Mouse (Mus musculus) embryo, embryonic 9.5 days (tissue): ENCODE measurements at regions not wholly inside any gene's neighbourhood (a gene's known extent, or its start where the extent isn't known, plus 50 kb on each side); places are given as distances from the start of the nearest gene placed in this dataset.

Source experiments
- DNase-seq: peaks from one replicate; pipeline ENCODE4 v3.0.0-alpha.2; 2017; ENCODE audit errors: extremely low spot score

DNA sequence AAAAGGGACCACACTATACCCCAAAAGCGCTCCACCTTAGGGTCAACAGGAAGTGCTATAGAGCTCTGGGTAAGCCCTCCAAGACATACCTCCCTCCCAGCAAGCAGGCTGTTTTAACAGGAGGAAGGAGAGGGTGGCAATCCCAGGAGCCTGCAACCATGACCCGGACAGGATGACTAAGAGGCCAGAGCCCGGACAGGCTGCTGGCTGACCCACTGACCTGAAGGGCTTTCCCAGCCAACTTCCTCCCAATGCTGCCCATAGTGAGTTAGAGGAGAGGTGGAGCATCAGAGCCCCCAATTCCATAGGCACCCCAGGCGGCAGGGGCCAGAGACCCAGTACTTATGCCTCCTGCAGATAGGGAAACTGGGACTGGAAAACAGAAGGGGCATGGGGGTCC lies 136.3 kb downstream of the Utp6 start:
- DNase-seq, result no peak

DNA sequence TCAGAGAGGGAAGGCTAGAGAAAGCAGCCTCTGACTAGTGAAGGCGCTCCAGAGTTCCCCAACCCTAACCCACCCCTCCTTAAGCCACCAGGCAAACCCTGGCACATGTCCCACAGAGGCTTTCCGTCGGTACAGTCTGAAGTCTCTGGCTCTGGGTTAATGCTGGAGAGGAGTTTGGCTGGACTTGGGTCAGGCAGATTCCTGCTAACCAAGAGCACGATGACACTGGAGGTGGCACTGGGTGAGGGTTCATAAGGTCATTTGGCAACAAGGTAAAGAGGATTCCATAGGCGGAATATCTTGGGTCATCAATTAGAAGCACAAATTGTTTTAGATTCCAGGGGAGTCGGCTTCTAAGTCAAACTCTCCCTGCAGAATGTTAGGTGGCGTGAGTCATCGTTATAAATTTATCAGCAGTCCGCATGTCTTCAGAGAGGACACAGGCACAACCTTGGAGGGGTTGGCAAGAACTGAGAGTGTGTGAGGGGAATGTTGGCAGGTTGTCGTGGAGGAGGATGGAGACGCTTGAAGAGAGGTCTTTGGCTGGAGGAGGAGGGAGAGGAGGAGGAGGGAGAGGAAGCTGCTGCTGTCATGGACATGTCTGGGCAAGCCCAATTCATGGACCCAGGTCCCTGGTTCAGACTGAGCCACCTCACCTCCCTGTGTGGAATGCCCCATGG lies 138.4 kb downstream of the Utp6 start:
- DNase-seq, result no peak

DNA sequence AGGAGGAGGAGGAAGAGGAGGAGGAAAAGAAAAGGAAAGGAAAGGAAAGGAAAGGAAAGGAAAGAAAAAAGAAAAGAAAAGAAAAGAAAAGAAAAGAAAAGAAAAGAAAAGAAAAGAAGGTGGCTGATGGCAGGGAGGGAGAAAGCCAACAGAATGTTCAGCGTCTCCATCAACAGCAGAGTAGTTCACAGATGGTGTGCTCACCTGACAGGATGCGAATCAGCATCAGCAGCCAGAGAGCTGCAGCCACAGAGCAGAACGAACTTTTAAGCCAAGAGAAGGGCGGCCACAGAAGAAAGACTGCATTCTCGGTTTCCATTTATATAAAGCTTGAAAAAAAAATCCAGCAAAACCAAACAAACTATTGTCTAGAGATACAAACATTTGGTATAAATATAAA lies 140.2 kb downstream of the Utp6 start:
- DNase-seq, result no peak

DNA sequence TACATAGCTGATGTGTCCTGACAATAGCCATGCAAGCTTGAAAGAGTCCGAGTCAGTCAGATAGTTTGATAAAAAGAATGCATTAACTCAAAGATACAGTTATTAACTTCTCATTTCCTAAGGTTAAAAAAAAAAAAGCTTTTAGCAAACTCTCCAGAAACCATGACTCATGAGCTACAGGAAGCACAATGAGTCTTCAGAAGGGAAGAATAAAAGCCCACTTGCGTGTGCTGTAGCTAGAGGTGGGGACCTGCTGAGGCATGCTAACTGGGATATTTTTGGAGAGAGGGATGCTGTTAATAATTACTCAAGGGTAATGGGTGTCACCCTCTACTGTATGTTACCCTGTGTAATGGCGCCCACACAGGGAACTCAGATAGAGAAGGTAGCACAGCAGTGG lies 147.0 kb downstream of the Utp6 start:
- DNase-seq, result no peak

DNA sequence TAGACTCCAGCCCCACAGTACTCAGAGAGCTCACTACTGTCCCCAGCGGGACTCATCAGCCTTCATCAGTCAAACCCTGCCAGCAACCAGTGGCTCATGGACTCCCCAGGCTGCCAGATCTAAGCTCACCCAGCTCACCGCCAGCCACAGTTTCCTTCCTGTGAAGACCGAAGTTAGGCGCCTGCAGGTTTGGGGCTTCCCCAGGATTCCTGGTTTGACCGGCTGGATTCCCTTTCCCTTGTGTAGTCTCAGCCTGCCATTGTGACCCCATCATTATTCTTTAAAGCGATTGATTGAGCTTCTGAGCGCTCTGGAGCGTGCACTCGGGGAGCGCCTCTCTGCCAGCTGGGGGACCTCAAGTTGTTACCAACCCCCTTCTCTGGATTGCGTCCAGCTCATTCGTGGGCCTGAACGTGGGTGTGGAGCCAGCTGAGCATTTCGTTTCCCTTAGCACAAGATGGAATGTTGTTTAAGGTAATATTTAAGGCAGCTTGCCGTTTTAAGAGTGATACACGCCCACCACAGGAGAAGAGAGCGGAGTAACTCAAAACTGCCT lies 155.2 kb downstream of the Utp6 start:
- peak; percentile 28 for DNase-seq

DNA sequence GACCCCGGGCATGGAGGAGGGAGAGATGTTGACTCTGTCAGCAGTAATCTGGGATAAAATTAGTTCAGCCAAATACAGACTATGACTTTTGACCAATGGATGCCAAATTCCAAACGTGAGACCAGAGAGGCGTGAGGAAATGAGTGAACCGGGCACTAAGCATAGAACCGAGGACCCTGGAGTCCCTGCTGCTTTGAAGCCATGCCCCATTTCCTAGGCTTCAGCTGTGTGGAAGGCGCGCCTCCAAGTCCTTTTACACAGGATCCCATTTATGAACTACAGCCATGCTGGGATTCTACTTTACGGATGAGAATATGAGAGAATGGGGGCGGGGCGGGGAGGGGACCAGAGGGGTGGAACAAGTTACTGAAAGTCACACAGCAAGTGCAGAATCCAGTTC lies 155.8 kb downstream of the Utp6 start:
- no peak for DNase-seq

DNA sequence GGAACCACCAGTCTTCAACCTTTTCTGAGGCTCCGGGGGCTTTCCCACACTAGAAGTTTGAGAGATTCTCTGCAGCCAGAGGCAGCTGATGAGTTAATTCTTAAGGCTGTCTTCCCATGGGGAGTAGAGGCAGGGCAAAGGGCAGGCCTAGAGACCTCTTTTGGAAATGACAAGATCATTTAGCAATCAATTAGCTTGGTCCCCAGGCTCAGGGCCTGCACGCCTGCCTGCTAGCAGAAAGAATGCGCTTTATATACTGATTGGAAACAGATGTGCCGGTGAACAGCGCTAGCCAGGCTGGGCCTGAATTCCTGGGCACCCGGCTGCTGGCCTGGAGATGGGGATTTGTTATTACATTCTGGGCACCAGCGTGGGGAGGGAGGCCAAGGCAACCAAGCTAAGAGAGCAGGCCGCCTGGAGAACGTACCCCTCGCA lies 156.2 kb downstream of the Utp6 start:
- peak; percentile 76 for DNase-seq

DNA sequence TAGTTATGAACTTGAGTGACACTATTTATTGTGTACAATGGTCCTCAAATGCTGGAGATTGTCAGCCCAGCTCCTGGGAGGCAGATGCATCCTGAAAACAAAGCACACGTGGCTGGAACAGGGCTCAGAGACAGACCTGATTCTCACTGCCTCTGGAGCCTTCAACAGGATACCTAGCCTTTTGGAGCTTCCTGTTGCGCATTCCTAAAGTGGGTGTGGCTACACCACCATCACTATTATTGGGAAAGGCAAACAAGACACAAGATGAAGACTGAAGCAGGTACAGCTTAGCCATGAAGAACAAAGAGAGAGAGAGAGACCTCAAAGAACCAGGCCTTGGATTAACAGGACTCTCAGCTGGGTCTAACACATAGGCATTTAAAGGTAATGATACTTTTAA lies 158.2 kb downstream of the Utp6 start:
- no peak for DNase-seq

DNA sequence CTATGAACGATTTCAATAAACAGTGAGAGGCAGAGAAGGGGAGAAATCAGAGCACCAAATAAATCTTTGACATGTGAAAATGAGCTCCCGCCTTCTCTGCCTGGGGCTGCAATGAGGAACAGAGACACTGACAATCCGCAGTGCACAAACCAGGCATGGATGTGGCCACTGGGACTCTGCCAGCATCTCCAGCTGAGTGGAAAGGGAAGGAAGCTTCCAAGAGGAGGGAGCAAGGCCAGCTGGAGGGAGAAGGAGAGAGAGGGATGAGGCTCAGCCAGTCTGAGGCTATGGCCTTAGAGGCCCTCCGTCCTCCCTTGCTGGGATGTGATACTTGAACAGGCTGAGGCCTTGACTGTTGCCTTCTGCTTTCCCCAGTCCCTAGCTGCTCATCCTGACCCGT lies 159.2 kb downstream of the Utp6 start:
- no peak for DNase-seq

DNA sequence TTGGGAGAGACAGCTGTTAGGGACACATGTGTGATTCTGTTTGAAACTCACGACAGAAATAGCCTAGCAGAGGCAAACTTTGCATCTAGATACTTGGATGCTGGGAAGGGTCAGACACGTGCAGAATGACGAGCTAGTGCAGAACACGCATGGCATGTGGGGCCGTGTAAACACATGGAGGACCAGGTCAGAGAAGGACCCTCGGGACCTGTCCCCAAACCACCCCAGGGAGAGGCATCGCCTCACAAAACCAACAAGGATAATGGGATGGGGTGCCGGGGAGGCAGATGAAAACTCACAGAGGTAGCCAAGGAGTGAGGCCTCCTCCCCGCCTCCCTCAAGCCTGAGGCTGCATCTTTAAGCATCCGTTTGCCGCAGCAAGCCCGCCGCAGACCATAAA lies 159.6 kb downstream of the Utp6 start:
- no peak for DNase-seq

DNA sequence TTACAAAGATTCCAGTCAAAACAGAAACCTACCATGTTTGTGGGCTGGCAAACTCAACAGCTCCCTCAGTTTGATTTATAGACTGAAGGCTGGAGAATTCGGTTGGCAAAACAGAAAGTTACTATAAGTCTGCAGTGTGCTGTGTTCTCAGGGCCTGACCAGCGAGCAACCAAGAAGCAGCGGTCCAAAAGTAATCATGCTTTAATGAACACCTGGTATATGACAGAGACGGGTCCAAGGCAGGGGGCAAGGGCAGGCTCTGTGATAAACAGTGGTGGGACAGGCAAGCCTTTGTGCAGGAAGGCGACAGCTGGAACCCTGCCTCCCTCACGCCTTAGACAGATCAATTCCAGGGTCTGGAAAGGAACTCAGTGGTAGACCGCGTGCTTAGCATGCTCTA lies 161.9 kb downstream of the Utp6 start:
- DNase-seq, result no peak

DNA sequence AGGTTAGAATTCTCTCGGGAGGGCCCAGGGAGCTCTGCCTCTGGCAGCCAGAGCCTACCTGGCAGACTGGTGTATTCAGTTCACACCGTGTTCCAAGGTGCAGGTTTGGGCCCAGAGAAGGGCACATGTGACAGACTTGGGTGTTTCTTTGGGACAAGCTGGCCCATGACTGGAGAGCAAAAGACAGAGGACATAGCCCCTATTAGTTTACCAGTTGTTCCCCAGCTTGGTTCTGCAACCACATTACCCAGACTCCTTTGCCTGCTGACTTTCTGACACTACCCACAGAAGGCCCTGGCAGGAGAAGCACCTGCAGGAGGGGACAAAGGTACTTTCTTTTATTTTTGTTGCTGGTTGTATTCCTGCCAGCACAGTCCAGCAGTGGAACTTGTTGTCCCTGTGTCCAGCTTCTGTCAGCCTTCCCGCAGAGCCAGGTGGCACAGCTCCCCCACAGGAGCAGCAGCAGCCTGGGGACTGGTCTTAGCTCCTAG lies 173.9 kb downstream of the Utp6 start:
- DNase-seq, result no peak

DNA sequence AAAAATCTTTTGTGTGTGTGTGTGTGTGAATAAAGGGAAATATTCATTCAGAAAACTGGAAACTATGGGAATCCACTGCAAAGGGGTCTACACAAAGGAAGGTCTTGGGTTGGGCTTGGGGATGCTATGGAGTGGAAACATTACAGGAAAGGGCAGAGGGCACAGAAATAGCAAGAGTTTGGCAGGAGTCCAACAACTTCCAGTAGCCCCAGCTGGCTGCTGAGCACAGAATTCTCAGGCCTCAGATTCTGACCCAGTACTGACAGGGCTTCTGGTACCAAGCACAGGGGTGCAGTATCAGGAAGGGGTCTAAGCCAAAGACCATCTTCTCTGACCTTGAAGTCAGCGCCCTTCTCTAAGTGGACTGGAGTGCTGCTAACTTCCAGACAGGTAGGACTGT lies 174.4 kb downstream of the Utp6 start:
- DNase-seq, result no peak

DNA sequence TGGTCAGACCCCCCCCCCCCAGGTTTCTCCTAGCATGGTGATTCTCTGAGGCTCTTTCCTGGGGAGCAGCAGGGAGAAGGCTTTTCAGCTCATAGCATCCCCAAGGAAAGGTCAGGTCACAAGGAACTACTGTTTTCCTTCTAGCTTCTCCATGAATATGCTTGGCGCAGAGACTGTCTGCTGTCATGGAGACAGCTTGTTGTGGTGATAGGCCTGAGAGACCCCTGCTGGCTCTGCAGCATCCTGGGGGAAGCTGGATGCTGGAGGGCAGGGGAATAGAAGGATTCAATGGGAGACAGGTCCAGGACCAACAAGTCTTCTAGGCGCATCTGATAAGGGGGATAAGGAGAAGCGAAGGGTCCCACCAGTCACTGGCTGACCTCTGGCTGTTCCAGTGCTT lies 178.1 kb downstream of the Utp6 start:
- no peak for DNase-seq

DNA sequence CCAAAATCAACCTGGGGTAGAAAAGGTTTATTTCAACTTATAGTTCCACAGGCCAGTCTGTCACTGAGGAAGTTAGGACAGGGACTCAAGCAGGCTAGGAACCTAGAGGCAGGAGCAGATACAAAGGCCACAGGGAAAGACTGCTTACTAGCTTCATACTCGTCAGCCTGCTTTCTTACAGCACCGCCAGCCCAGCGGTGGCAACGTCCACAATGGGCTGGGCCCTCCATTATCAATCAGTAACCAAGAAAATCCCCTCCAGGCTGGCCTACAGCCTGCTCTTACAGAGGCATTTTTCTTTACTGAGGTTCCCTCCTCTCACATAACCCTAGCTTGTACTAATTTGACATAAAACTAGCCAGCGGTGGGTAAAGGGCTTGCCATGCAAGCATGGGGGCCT lies 180.2 kb downstream of the Utp6 start:
- no peak for DNase-seq

DNA sequence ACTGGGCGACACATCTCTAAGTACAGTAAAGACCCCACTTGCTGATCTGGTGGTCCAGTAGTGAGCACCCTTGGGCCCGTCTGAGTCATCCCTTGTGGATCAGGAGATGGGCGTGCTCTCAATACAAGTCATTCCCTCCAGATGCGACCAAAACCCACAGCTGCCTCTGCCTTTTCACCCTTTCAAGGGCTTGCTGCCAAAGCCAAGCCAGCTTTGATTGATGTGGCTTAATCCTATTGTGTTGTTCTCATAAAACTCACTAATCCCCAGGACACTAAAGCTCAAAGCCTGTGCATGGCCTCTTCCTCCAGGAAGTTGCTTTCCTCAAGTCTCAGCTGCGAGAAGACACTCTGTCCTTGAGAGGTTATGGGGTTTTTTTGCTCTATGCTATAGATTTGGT lies 182.4 kb downstream of the Utp6 start:
- no peak for DNase-seq

DNA sequence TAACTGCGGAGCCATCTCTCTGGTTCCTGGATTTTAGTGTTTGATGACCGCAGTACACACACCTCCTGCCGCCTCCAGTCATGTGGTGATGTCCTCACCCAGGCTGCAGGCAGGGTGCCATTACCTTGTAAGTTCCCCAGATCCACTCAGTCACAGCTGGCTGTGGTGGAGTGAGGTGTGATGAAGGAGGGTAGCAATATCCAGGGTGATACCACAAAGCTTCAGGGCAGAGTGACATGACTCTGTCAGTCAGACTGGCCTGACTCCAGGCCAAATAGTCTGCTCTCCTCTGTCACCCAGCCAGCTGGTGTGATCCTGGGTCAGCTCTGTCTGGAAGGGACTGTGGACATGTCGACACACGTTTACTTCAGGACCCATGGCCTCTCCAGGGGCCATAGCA lies 183.7 kb downstream of the Utp6 start:
- DNase-seq, result no peak

DNA sequence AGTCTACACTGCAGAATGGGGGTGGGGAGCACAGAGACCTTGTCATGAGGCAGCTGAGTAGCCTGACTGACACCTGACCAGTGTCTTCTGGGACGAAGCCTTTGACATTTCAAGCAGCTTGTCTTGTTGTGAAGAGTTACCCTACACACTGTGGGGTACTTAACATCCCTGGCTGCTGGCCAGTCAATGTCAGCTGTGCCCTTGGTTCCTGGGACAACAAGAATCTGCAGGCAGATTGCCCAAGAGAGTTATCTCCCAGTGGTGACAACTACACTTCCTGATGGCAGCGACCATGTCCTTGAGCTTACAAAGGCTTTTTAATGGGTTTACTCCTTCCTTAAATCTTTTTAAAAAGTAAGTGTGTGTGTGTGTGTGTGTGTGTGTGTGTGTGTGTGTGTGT lies 184.2 kb downstream of the Utp6 start:
- DNase-seq, result no peak

DNA sequence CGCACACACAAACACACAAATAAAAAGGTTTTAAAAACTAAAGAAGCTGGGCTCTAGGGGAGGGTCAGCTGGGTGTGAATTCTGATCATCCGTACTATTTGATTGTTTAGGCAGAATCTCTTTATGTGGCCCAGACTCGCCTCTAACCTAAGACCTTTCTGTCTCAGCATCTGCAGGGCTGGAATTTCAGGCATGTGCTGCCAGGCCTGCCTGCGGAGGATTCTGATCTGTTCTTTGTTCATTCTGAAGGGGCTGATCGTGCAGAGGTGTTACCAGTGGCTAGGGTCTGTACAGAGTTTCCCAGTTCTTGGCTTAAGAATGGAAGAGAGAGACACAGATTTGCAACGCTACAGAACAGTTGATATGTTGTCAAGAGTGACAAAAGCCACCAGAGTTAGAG lies 185.6 kb downstream of the Rab11fip4 start:
- peak; percentile 46 for DNase-seq

DNA sequence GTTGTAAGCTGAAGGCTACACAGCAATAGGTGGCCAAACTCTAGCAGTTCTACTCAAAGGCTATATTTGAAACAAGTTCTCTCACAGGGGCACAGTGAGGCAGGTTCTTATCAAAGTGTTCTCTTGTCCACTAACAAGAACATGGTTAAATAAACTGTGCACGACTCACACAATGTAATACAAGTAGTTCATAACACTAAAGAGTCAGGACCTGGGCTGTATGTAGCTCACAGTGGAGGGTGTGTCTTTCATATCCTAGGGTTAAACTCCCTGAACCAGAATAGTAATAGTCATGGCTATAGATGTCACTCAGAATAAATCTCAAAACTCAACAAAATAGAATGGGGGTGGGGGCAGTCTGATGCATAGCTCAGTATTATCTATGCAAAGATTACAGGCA lies 182.7 kb downstream of the Rab11fip4 start:
- DNase-seq, result no peak

DNA sequence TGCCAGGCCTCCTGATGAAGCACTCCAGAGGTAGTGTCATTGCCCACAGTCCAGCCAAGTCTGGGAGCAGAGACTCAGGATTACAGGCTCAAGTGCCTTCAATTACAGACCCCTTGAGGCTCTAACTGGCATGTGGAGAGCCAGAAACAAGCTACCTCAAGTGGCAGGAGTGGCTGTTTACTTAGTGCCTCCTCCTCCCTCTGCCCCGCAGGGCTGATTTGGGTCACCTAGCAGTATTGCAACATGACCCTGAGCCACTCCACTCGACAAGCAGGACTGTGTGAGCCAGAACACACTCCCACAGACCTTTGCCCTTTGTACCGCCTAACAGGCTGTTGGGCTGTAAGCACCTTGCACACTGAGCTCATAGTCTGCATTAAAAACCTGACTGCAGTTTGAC lies 180.4 kb downstream of the Rab11fip4 start:
- DNase-seq, result no peak

DNA sequence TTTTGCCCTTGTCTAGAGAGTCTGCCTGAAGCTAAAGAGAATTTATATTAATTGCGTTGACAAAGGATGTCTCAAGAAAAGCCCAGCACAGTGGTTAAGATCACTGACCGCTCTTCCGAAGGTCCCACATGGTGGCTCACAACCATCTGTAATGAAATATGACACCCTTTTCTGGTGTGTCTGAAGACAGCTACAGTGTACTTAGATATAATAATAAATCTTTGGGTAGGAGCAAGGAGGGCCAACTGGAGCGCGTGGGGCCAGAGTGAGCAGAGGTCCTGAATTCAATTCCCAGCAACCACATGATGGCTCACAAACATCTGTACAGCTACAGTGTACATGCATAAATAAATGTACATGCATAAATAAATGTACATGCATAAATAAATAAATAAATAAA lies 176.1 kb downstream of the Rab11fip4 start:
- no peak for DNase-seq

DNA sequence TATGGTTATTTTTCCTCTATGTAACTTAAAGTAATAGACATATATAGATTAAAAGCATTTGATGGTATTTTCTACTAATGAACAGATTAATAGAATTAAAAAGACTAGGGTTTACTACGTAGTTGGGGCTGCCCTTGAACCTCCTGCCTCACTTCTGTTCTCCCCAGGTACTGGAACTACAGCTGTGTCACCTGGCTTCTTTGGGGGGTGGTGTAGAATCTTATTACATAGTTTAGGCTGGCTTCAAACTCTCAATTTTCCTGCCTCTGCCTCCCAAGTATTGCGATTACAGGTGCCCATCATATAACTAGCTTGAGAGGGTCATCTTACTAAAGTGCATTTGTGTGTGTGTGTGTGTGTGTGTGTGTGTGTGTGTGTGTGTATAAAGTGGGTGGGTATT lies 175.0 kb downstream of the Rab11fip4 start:
- DNase-seq, result no peak

DNA sequence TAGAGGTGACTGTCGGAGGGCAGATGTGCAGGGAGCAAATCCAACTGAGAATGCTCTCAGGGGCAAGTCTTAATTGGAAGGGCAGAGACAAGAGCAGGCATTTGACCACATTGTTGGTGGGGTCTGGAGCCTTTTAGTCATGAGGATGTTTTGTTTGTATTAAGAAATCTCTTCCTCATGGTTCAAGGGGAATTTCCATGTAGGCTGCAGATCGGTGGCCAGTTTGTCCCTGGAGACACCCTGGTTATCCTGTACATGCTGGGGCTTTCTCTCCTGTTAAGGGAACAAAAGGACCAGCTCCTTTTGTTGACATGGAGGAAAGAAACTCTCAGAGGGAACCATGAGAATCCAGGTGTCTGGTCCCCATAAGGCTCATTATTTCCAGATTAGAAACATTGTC lies 174.4 kb downstream of the Rab11fip4 start:
- no peak for DNase-seq
